ENCODE assay signal across 8 mouse cellular contexts in genomic region chr7:126502023-126502741, GRCm38 (mm10). TPM values are rescaled to one million over a fixed set of nuclear protein-coding genes. Genes with fewer than 3 reads are reported as not detected.
DNase-seq lines count a peak whose midpoint lies in the region; ATAC-seq and TF ChIP-seq lines count a peak whose summit lies in the region.

No protein-coding gene starts in this region.

- TF ChIP-seq POLR2A in heart, adult 2 months (IDR thresholded peaks at IDR 0.05; ENCODE audit: insufficient read depth, low read depth, low read length): peak; percentile 61

- no peak for TF ChIP-seq EP300 in heart, adult 2 months (IDR thresholded peaks at IDR 0.05; ENCODE audit: insufficient read depth, low read depth, low read length)

- peak; percentile 90 for ATAC-seq in embryonic facial prominence, embryonic 13.5 days (ENCODE audit: insufficient number of reproducible peaks, insufficient read depth, low FRiP score, low TSS enrichment, low read depth)
- ATAC-seq in limb, embryonic 13.5 days (ENCODE audit: low FRiP score, low read depth): peak; percentile 89
- ATAC-seq in midbrain, embryonic 15.5 days (replicated peaks): peak; percentile 87

- no peaks in the 10 kb centered on the region for H3K79me2 ChIP-seq in heart, adult 2 months (replicated peaks; ENCODE audit: control insufficient read depth, insufficient read depth, low read length)

- no peak for TF ChIP-seq CTCF in heart, adult 2 months (IDR thresholded peaks at IDR 0.05)

- H3K27me3 ChIP-seq in embryonic facial prominence, embryonic 13.5 days: no peaks in the 10 kb centered on the region
- H3K27me3 ChIP-seq in heart, adult 2 months (ENCODE audit: control insufficient read depth, insufficient read depth, low read length): no peaks in the 10 kb centered on the region
- H3K27me3 ChIP-seq in limb, embryonic 13.5 days: no peaks in the 10 kb centered on the region
- H3K27me3 ChIP-seq in midbrain, embryonic 15.5 days (replicated peaks): no peaks in the 10 kb centered on the region

- peak overlapping the region; percentile 100 for H3K4me3 ChIP-seq in embryonic facial prominence, embryonic 13.5 days
- peak overlapping the region; percentile 99 for H3K4me3 ChIP-seq in heart, adult 2 months
- peak overlapping the region; percentile 85 for H3K4me3 ChIP-seq in limb, embryonic 13.5 days
- H3K4me3 ChIP-seq in midbrain, embryonic 15.5 days: peak overlapping the region; percentile 100

- DNase-seq in 416B (ENCODE audit: low read depth): peak; percentile 98
- peak; percentile 70 to 87 for DNase-seq in adrenal gland, postnatal 4 days (ENCODE audit: low spot score in 2 of 2)
- peak; percentile 93 to 95 for DNase-seq in heart, adult 2 months
- DNase-seq in kidney, adult 8-10 months: peak; percentile 90 to 92
- DNase-seq in spleen, adult 18-20 months: peak; percentile 81 to 87

- H3K9me3 ChIP-seq in embryonic facial prominence, embryonic 13.5 days: no peaks in the 10 kb centered on the region
- no peaks in the 10 kb centered on the region for H3K9me3 ChIP-seq in limb, embryonic 13.5 days
- no peaks in the 10 kb centered on the region for H3K9me3 ChIP-seq in midbrain, embryonic 15.5 days

- intact Hi-C loops in heart, adult 2 months (cut with DNase I): loop anchor here (10.0 kb wide), 1 partner anchor 363 kb away; the partner anchor contains the start of genes Hirip3 and Ino80e

- WGBS in embryonic facial prominence, embryonic 13.5 days: under 1% methylated on average over 55 of the region's 57 CpGs
- 1% methylated on average over 57 of the region's 57 CpGs for WGBS in heart, adult 2 months
- under 1% methylated on average over 42 of the region's 57 CpGs for WGBS in limb, embryonic 13.5 days
- WGBS in midbrain, embryonic 15.5 days: under 1% methylated on average over 55 of the region's 57 CpGs

- peak overlapping the region; percentile 100 for H3K9ac ChIP-seq in embryonic facial prominence, embryonic 13.5 days
- peak overlapping the region; percentile 96 for H3K9ac ChIP-seq in heart, adult 2 months (ENCODE audit: low read depth, low read length)
- H3K9ac ChIP-seq in limb, embryonic 13.5 days: peak overlapping the region; percentile 99
- peak overlapping the region; percentile 100 for H3K9ac ChIP-seq in midbrain, embryonic 15.5 days

- H3K4me1 ChIP-seq in embryonic facial prominence, embryonic 13.5 days: peaks cover 15% of the 10 kb centered on the region; the same call in 1 of the 2 replicates
- H3K4me1 ChIP-seq in heart, adult 2 months (ENCODE audit: control insufficient read depth, insufficient read depth, low read length): no peaks in the 10 kb centered on the region
- H3K4me1 ChIP-seq in limb, embryonic 13.5 days: peaks cover 24% of the 10 kb centered on the region
- peaks cover 21% of the 10 kb centered on the region for H3K4me1 ChIP-seq in midbrain, embryonic 15.5 days

- H3K36me3 ChIP-seq in embryonic facial prominence, embryonic 13.5 days: peaks cover 40% of the 10 kb centered on the region
- peaks cover 11% of the 10 kb centered on the region for H3K36me3 ChIP-seq in heart, adult 2 months (ENCODE audit: control insufficient read depth, insufficient read depth, low read length)
- peaks cover 41% of the 10 kb centered on the region for H3K36me3 ChIP-seq in limb, embryonic 13.5 days
- H3K36me3 ChIP-seq in midbrain, embryonic 15.5 days (replicated peaks): peaks cover 37% of the 10 kb centered on the region

- H3K4me2 ChIP-seq in embryonic facial prominence, embryonic 13.5 days: peak overlapping the region; percentile 81
- H3K4me2 ChIP-seq in limb, embryonic 13.5 days (replicated peaks): peak overlapping the region; percentile 85
- H3K4me2 ChIP-seq in midbrain, embryonic 15.5 days: peak overlapping the region; percentile 75

- H3K27ac ChIP-seq in embryonic facial prominence, embryonic 13.5 days: peak overlapping the region; percentile 100
- peak overlapping the region; percentile 98 for H3K27ac ChIP-seq in heart, adult 2 months
- H3K27ac ChIP-seq in limb, embryonic 13.5 days: peak overlapping the region; percentile 99
- peak overlapping the region; percentile 100 for H3K27ac ChIP-seq in midbrain, embryonic 15.5 days

RNA-seq across cellular contexts. Expression of gene Atxn2l, which starts 1.1 kb away (rescaled TPM):
- 100 to 1,000 TPM; 109 to 127 TPM for total RNA-seq in adrenal gland, postnatal 4 days (2021)
- 54.0 and 56.8 TPM in 2 replicates for polyA plus RNA-seq in embryonic facial prominence, embryonic 13.5 days (2015; fragmentation: Nextera tagmentation; extraction: Ambion mirVana)
- total RNA-seq in heart, adult 2 months (2021): 10 to 100 TPM; 34.0 to 37.6 TPM
- 48.1 and 66.7 TPM in 2 replicates for polyA plus RNA-seq in heart, adult 2 months (2012; rRNA removed)
- 49.9 and 51.8 TPM in 2 replicates for polyA plus RNA-seq in limb, embryonic 13.5 days (2015; fragmentation: Nextera tagmentation; extraction: Ambion mirVana)
- polyA plus RNA-seq in midbrain, embryonic 15.5 days (2015; fragmentation: Nextera tagmentation; extraction: Ambion mirVana): 75.9 and 83.6 TPM in 2 replicates

RNA-seq across cellular contexts. Expression of gene Tufm, which starts 15.0 kb away (rescaled TPM):
- total RNA-seq in adrenal gland, postnatal 4 days (2021): 100 to 1,000 TPM; 158 to 166 TPM
- polyA plus RNA-seq in embryonic facial prominence, embryonic 13.5 days (2015; fragmentation: Nextera tagmentation; extraction: Ambion mirVana): 129 and 131 TPM in 2 replicates
- 100 to 1,000 TPM; 271 to 314 TPM for total RNA-seq in heart, adult 2 months (2021)
- 288 and 353 TPM in 2 replicates for polyA plus RNA-seq in heart, adult 2 months (2012; rRNA removed)
- 135 and 137 TPM in 2 replicates for polyA plus RNA-seq in limb, embryonic 13.5 days (2015; fragmentation: Nextera tagmentation; extraction: Ambion mirVana)
- polyA plus RNA-seq in midbrain, embryonic 15.5 days (2015; fragmentation: Nextera tagmentation; extraction: Ambion mirVana): 133 and 137 TPM in 2 replicates

RNA-seq across cellular contexts. Expression of gene Sh2b1, which starts 27.0 kb away (rescaled TPM):
- total RNA-seq in adrenal gland, postnatal 4 days (2021): 10 to 100 TPM; 59.2 to 60.9 TPM
- 53.4 and 57.8 TPM in 2 replicates for polyA plus RNA-seq in embryonic facial prominence, embryonic 13.5 days (2015; fragmentation: Nextera tagmentation; extraction: Ambion mirVana)
- total RNA-seq in heart, adult 2 months (2021): 10 to 100 TPM; 42.5 to 46.1 TPM
- polyA plus RNA-seq in heart, adult 2 months (2012; rRNA removed): 58.2 and 59.2 TPM in 2 replicates
- 56.6 and 61.4 TPM in 2 replicates for polyA plus RNA-seq in limb, embryonic 13.5 days (2015; fragmentation: Nextera tagmentation; extraction: Ambion mirVana)
- polyA plus RNA-seq in midbrain, embryonic 15.5 days (2015; fragmentation: Nextera tagmentation; extraction: Ambion mirVana): 84.3 and 87.0 TPM in 2 replicates

RNA-seq across cellular contexts. Expression of gene Atp2a1, which starts 39.3 kb away (rescaled TPM):
- 100 to 1,000 TPM in 1 of 2 experiments, 10 to 100 TPM in 1; 56.9 to 145 TPM for total RNA-seq in adrenal gland, postnatal 4 days (2021)
- 7.9 and 11.5 TPM in 2 replicates for polyA plus RNA-seq in embryonic facial prominence, embryonic 13.5 days (2015; fragmentation: Nextera tagmentation; extraction: Ambion mirVana)
- 1 to 10 TPM; 1.1 to 1.3 TPM for total RNA-seq in heart, adult 2 months (2021)
- 5.7 and 6.6 TPM in 2 replicates for polyA plus RNA-seq in heart, adult 2 months (2012; rRNA removed)
- 90.2 and 93.8 TPM in 2 replicates for polyA plus RNA-seq in limb, embryonic 13.5 days (2015; fragmentation: Nextera tagmentation; extraction: Ambion mirVana)
- polyA plus RNA-seq in midbrain, embryonic 15.5 days (2015; fragmentation: Nextera tagmentation; extraction: Ambion mirVana): 0.34 and 0.58 TPM in 2 replicates

Comparison
In these comparisons a context has a peak if more than half of its experiments do, and no peak if none do; other contexts are left out.
1. Peak in every context shown above with its lines: DNase-seq, ATAC-seq, H3K4me3 ChIP-seq and H3K27ac ChIP-seq.